Mouse (Mus musculus) heart, embryonic 10.5 days (tissue): ENCODE measurements around the gene Olfr18. TPM values are rescaled to one million over a fixed set of nuclear protein-coding genes. Genes with fewer than 3 reads are reported as not detected.
"Not testable (repeated sequence)": the region's sequence is repeated elsewhere in the genome, so short reads cannot be mapped to it uniquely, and the experiment has no call there.

Experiments
- DNase-seq: peaks from one replicate; pipeline ENCODE4 v3.0.0-alpha.2; 2017; ENCODE audit warnings: low spot score
- H3K27ac ChIP-seq: fragments of 300-500 bp; sonication (generic); 2 replicates; pipeline ENCODE4 v1.5.1; 2016; ENCODE audit warnings: mild to moderate bottlenecking
- H3K27me3 ChIP-seq: fragments of 300-500 bp; sonication (generic); 2 replicates; pipeline ENCODE4 v1.6.1; 2016; ENCODE audit warnings: mild to moderate bottlenecking; ENCODE audit not compliant: poor library complexity, insufficient read depth, severe bottlenecking
- H3K36me3 ChIP-seq: fragments of 300-500 bp; sonication (generic); 2 replicates; pipeline ENCODE4 v1.6.1; 2016; ENCODE audit warnings: mild to moderate bottlenecking, moderate library complexity
- H3K4me1 ChIP-seq: fragments of 300-500 bp; sonication (generic); 2 replicates; pipeline ENCODE4 v1.6.1; 2016; ENCODE audit warnings: mild to moderate bottlenecking
- H3K4me3 ChIP-seq: fragments of 300-500 bp; sonication (generic); 2 replicates; pipeline ENCODE4 v1.5.1; 2016; ENCODE audit warnings: mild to moderate bottlenecking, moderate library complexity
- H3K9me3 ChIP-seq: fragments of 300-500 bp; sonication (generic); 2 replicates; pipeline ENCODE4 v1.6.1; 2016; ENCODE audit warnings: mild to moderate bottlenecking, moderate library complexity
- WGBS: fragments of 180-500 bp; shearing (Covaris S2); methylation state at CpG from one replicate; pipeline ENCODE4 v1.1.7; 2016; 5-methylcytosine and 5-hydroxymethylcytosine counted together
- polyA plus RNA-seq: library from polyadenylated mRNA; unstranded; fragments of >200 nt; fragmentation: Nextera tagmentation; extraction: Ambion mirVana; gene quantifications from 2 replicates; pipeline ENCODE4 v1.2.1, GENCODE M21; 2016

The Olfr18 gene
- polyA plus RNA-seq = 0.06 TPM in 1 of 2 replicates, not detected in the other

DNA sequence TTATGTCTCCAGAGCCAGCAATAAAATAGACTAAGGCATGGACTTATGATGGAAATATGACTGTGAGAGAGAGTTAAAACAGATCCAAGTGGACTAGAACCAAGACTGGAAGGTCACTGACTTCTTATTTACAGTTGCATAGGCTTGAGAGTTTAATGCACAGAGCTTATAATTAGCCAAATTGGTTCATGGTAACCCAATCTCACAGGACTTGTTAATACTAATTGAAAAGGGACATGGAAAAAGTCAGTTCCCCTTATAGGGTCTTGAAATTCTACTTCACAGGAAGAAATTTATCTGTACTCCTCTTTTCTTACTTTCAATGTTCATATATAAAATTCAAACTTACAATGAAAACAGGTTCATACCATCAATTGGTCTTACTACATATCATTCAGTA is at the start of gene Olfr18:
Gene Olfr18, minus strand, starts transcription at position 101 of the 400 bp plus-strand sequence.
- no peaks in the 10 kb centered on the region for H3K36me3 ChIP-seq
- H3K27me3 ChIP-seq = no peaks in the 10 kb centered on the region
- H3K9me3 ChIP-seq = no peaks in the 10 kb centered on the region
- no peak within 1 kb of the TSS for H3K4me3 ChIP-seq
- H3K4me1 ChIP-seq = no peaks in the 10 kb centered on the region
- no peak within 1 kb of the TSS for H3K27ac ChIP-seq
- DNase-seq = no peak

DNA sequence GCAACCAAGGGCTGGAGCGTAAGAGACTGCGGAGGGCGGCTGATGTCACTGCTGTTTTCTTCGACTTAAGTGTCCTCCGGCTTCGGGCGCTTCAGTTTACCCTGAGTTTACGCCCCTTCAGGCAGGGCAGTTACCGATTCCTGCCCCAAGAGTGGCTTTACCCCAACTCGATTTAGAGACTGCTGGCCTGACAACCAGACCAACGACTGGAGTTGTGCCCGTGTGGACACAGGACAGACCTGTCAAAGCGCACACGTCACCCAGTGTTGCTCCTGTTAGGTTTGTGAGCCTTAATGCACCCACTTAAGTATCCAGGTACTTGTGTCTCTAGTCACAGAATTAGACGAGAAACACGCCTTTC is 49.4 kb upstream of the Olfr18 start:
- no peak for DNase-seq
- no peaks in the 10 kb centered on the region for H3K27me3 ChIP-seq
- peak overlapping the region; percentile 74 for H3K4me3 ChIP-seq
- no peaks in the 10 kb centered on the region for H3K36me3 ChIP-seq
- peak overlapping the region; percentile 88 for H3K27ac ChIP-seq
- WGBS = 21% methylated on average over 16 of the region's 16 CpGs
- H3K4me1 ChIP-seq = 0 out of 2 replicates have a peak, but pooled peaks cover 3% of the 10 kb centered on the region
- H3K9me3 ChIP-seq = no peaks in the 10 kb centered on the region

DNA sequence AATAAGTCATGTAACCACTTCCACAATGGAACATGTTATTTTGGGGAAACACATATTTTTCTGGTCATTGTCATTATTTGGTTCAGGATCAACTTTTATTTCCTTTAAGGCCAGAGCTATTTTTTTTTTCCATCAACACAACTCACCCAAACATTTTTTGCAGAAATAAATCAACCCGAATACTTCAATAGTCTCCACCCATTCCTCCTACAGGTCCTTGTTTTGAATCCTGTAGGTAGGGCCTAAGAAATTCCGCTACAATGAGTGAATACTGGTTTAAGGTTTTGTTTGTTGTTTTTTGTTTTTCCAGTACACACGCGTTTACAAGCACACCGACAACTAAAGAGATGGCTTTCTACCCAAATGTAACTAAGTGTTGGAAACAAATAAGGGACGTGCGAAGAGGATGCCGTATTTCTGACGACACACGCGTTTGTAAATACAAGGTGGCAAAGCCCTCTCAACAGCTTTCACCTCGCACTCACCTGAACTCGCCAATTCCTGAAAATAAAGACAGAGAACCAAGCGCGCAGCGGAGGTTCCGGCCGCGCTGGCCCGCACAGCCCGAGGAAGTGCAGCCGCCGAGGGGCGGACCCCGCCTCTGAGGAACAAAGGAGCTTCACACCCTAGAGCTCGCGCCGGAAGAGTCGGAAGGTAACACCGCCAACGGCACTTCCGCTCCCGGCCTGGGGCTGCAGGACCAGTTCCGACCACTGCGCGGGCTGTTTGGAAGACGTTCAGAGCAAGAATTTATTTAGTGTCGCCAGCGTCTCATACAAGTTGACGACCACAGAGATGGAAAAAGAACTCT is 48.8 kb upstream of the Olfr18 start, which contains the start of gene Zfp560:
Gene Zfp560, minus strand, starts transcription at position 646 of the 811 bp plus-strand sequence.
- Histone ChIP-seq H3K27me3 (no peaks in the 10 kb centered on the region), H3K4me1 (0 out of 2 replicates have a peak, but pooled peaks cover 3% of the 10 kb centered on the region), H3K4me3 (peak within 1 kb of the TSS; percentile 74), H3K27ac (peak within 1 kb of the TSS; percentile 88), H3K36me3 (no peaks in the 10 kb centered on the region), H3K9me3 (no peaks in the 10 kb centered on the region)
- 5% methylated on average over 40 of the region's 40 CpGs for WGBS
- peak; percentile 95 for DNase-seq

DNA sequence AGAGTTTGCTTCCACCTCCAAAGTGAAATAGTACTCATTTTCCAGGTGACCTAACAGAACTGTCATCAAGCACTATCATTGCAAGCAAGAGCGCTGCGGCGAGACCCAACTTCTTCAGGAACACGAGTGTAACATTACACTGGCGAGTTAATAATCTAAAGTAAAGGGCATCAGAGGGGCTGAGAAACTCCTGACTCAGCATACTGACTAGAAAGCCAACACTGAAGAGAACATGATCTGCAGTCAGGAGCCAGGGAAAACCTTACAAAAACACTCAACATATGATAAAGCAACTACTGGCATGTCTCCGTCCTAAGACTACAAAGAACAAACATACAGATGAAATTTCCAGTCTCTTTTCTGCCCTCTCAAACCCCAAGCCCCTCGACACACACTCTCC is 47.8 kb upstream of the Olfr18 start:
- WGBS = 85% methylated on average over 7 of the region's 7 CpGs
- H3K27ac ChIP-seq = no peak overlapping the region
- no peaks in the 10 kb centered on the region for H3K9me3 ChIP-seq
- no peaks in the 10 kb centered on the region for H3K36me3 ChIP-seq
- H3K27me3 ChIP-seq = no peaks in the 10 kb centered on the region
- peak overlapping the region; percentile 74 for H3K4me3 ChIP-seq
- 0 out of 2 replicates have a peak, but pooled peaks cover 3% of the 10 kb centered on the region for H3K4me1 ChIP-seq
- DNase-seq = no peak

DNA sequence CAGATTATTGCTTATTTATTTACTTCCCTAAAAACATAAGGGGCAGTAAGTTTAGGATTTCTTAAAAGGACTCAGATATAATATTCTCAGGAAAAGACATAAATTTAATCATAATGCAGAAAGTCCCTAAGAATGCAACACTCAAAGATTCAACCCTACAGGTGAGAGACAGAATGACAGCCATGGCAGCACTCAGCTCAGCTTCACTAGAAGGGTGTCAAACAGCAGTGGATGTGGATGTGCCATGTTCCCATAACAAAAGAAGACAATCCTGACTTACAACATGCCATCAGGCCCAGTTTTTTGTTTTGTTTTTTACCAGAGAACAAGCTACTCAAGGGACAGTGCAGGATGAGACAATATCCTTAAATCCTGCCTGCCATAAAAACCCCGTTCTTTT is 38.8 kb upstream of the Olfr18 start:
- H3K27ac ChIP-seq = no peak overlapping the region
- no peaks in the 10 kb centered on the region for H3K36me3 ChIP-seq
- no peaks in the 10 kb centered on the region for H3K9me3 ChIP-seq
- DNase-seq = no peak
- no peaks in the 10 kb centered on the region for H3K4me1 ChIP-seq
- no peak overlapping the region for H3K4me3 ChIP-seq
- 92% methylated on average over 1 of the region's 1 CpGs for WGBS
- H3K27me3 ChIP-seq = no peaks in the 10 kb centered on the region

DNA sequence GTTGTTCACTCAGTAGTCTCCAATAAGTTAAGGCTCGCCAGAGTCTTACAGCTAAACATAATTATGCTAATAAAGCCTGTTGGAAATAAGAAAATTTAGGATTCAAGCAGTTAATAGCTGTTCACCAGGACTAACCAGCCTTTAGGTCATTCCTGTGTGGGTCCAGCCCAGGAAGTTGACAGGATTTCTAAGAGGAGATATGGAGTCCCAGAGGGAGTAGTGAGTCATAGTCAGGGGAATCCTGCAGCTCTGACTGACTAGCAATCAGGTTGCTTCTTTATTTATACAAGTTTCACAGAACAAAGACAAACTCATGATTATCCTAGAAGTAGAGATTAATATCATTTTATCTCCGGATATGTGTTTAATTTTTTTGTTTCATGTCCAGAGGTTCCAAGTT is 31.4 kb upstream of the Olfr18 start:
- H3K4me1 ChIP-seq = no peaks in the 10 kb centered on the region
- 89% methylated on average over 2 of the region's 2 CpGs for WGBS
- no peaks in the 10 kb centered on the region for H3K27me3 ChIP-seq
- no peak overlapping the region for H3K27ac ChIP-seq
- peaks cover 5% of the 10 kb centered on the region; the same call in 1 of the 2 replicates for H3K36me3 ChIP-seq
- DNase-seq = no peak
- no peak overlapping the region for H3K4me3 ChIP-seq
- H3K9me3 ChIP-seq = no peaks in the 10 kb centered on the region

DNA sequence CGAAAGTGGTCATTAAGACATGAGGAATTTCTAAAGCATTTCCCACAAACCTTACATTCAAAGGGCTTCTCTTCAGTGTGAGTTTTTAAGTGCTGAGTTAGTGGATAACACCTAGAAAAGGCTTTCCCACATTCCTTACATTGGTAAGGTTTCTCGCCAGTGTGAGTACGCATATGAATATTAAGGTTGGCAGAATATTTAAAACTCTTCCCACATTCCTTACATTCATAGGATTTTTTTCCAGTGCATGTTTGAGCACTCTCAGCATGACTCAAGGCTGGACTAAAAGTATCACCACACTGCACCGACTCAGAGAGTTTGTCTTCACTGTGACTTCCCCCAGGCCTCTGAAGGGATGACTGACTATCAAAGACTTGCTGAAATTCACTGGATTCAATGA is 12.6 kb upstream of the Olfr18 start:
- WGBS = 81% methylated on average over 4 of the region's 4 CpGs
- H3K4me1 ChIP-seq = no peaks in the 10 kb centered on the region
- H3K36me3 ChIP-seq = peaks cover 31% of the 10 kb centered on the region

DNA sequence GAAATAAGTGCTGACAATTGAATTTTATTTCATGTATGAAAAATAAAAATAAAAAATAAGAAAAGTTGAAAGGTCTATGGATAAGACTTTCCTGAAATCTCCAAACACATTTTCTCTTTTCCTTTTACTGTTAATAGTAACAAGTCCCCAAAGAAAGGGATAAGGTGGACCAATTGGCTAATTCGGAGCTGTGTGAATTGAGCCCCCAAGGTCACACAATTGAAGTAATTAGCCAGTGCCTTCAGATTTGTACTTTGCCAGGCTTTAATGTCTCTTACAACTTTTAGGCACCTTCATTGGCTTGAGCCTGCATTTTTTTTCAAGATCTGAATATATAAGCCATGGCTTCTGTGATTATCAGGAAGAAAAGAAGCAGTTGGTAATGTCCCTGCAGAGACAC is 37.7 kb downstream of the Olfr18 start, which contains the start of gene Olfr873:
Gene Olfr873, plus strand, starts transcription at position 301 of the 400 bp plus-strand sequence.
- H3K4me3 ChIP-seq = no peak within 1 kb of the TSS
- DNase-seq = no peak
- H3K36me3 ChIP-seq = no peaks in the 10 kb centered on the region
- H3K27ac ChIP-seq = no peak within 1 kb of the TSS
- no peaks in the 10 kb centered on the region for H3K4me1 ChIP-seq
- WGBS = 75% methylated on average over 1 of the region's 1 CpGs
- no peaks in the 10 kb centered on the region for H3K27me3 ChIP-seq
- no peaks in the 10 kb centered on the region for H3K9me3 ChIP-seq

More for the DNA sequence above, 12.6 kb upstream of the Olfr18 start:
- Histone ChIP-seq H3K4me3 (no peak overlapping the region), H3K9me3 (peaks cover 7% of the 10 kb centered on the region), H3K27ac (no peak overlapping the region), H3K27me3 (no peaks in the 10 kb centered on the region)
- DNase-seq = no peak

DNA sequence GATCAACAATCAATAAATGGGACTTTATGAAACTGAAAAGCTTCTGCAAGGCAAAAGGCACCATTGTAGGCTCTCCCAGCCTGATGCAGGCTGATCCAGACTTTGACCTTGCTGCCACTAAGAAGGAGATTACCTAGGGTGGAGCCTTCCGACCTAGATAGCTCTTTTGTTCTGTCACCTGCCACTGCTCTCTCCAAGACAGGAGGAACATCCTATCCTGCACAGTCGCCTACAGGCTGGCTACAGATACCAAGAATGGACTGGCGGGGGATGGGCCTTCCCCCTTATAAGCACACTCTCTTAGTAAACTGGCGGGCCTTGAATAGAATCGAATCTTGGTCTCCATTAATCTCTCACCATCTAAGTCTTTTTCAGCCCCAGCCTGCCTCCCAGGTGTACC is 40.3 kb downstream of the Olfr18 start:
- WGBS = 71% methylated on average over 5 of the region's 5 CpGs
- not testable (repeated sequence) for DNase-seq, H3K4me1 ChIP-seq, H3K27ac ChIP-seq, H3K4me3 ChIP-seq, H3K9me3 ChIP-seq, H3K27me3 ChIP-seq, H3K36me3 ChIP-seq

DNA sequence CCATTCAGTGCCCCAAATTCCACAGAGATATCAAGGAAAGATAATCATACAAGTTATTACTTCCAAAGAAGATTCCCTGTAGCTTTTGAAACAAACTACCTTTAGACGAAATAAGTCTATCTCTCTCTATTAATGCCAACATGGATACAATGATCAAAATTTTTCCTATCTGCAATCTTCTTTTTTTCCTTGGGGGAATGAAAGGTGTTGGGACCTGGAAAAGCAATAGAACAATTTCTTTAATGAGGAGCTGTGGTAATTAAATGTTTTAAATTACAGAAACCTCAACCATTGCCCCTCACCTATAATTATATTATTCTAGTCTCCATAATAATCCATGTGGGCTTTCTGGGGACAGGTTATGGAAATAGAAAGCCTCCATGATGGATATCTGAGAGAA is 53.8 kb downstream of the Olfr18 start, which contains the start of gene Olfr39:
Gene Olfr39, plus strand, starts transcription at position 301 of the 400 bp plus-strand sequence.
- H3K36me3 ChIP-seq = no peaks in the 10 kb centered on the region
- no peaks in the 10 kb centered on the region for H3K9me3 ChIP-seq
- H3K4me1 ChIP-seq = no peaks in the 10 kb centered on the region
- WGBS = 79% methylated on average over 1 of the region's 1 CpGs
- H3K27ac ChIP-seq = no peak within 1 kb of the TSS
- H3K27me3 ChIP-seq = no peaks in the 10 kb centered on the region
- no peak within 1 kb of the TSS for H3K4me3 ChIP-seq
- DNase-seq = no peak

Other genes starting within 250 kb of the Olfr18 start
- gene Olfr868, start 237.5 kb downstream of the Olfr18 start, polyA plus RNA-seq = not detected in 2 replicates
- not detected in 2 replicates for gene Olfr869, start 207.1 kb downstream of the Olfr18 start, polyA plus RNA-seq
- gene Olfr870, start 162.0 kb downstream of the Olfr18 start, polyA plus RNA-seq = not detected in 2 replicates
- not detected in 2 replicates for gene Olfr871, start 123.9 kb downstream of the Olfr18 start, polyA plus RNA-seq
- gene Olfr872, start 99.0 kb downstream of the Olfr18 start, polyA plus RNA-seq = not detected in 2 replicates
- not detected in 2 replicates for gene Olfr39, start 53.7 kb downstream of the Olfr18 start, polyA plus RNA-seq
- not detected in 2 replicates for gene Olfr873, start 37.6 kb downstream of the Olfr18 start, polyA plus RNA-seq
- 20.9 and 25.0 TPM in 2 replicates for gene Zfp560, start 49.1 kb upstream of the Olfr18 start, polyA plus RNA-seq
- gene Zfp26, start 124.1 kb upstream of the Olfr18 start, polyA plus RNA-seq = 15.5 and 16.9 TPM in 2 replicates
- 13.9 and 15.7 TPM in 2 replicates for gene Zfp426, start 156.7 kb upstream of the Olfr18 start, polyA plus RNA-seq
- 54.9 and 75.9 TPM in 2 replicates for gene Zfp266, start 185.3 kb upstream of the Olfr18 start, polyA plus RNA-seq
- gene Zfp846, start 245.2 kb upstream of the Olfr18 start, polyA plus RNA-seq = 10.2 and 11.6 TPM in 2 replicates